Mouse (Mus musculus) heart, adult 11 months (tissue): Measurements from ENCODE around the gene Smurf1.

ENCODE experiments used
- DNase-seq: peaks from one replicate; pipeline ENCODE4 v3.0.0; 2022

Gene Smurf1

GRCm38 (mm10) chr5:144952592-144952991, 13.1 kb downstream of the Smurf1 start:
- DNase-seq: no peak

GRCm38 (mm10) chr5:144950428-144951051, 15.1 kb downstream of the Smurf1 start:
- DNase-seq: no peak

- DNase-seq: no peak
These were observed 15.8 kb downstream of the Smurf1 start for GRCm38 (mm10) chr5:144949856-144950255.

GRCm38 (mm10) chr5:144948422-144948821, 17.2 kb downstream of the Smurf1 start:
- no peak for DNase-seq

GRCm38 (mm10) chr5:144948002-144948401, 17.6 kb downstream of the Smurf1 start:
- no peak for DNase-seq

- peak; percentile 92 for DNase-seq
These were observed 19.6 kb downstream of the Smurf1 start for GRCm38 (mm10) chr5:144946032-144946431.

GRCm38 (mm10) chr5:144944932-144945331, 20.7 kb downstream of the Smurf1 start:
- DNase-seq: no peak

GRCm38 (mm10) chr5:144944370-144944769, 21.3 kb downstream of the Smurf1 start:
- no peak for DNase-seq

- peak; percentile 94 for DNase-seq
These were observed 22.3 kb downstream of the Smurf1 start for GRCm38 (mm10) chr5:144943346-144943745.

GRCm38 (mm10) chr5:144942431-144942830, 23.2 kb downstream of the Smurf1 start:
- DNase-seq: no peak

- no peak for DNase-seq
These were observed 24.7 kb downstream of the Smurf1 start for GRCm38 (mm10) chr5:144940904-144941303.

- no peak for DNase-seq
These were observed 28.3 kb downstream of the Smurf1 start for GRCm38 (mm10) chr5:144937304-144937703.

- no peak for DNase-seq
These were observed 32.2 kb downstream of the Smurf1 start for GRCm38 (mm10) chr5:144933486-144933885.

- no peak for DNase-seq
These were observed 33.8 kb downstream of the Smurf1 start for GRCm38 (mm10) chr5:144931841-144932240.

- peak; percentile 98 for DNase-seq
These were observed 36.6 kb downstream of the Smurf1 start for GRCm38 (mm10) chr5:144928856-144929713.

- no peak for DNase-seq
These were observed 39.4 kb downstream of the Smurf1 start for GRCm38 (mm10) chr5:144926275-144926674.

- DNase-seq: no peak
These were observed 42.3 kb downstream of the Smurf1 start for GRCm38 (mm10) chr5:144923351-144923750.

GRCm38 (mm10) chr5:144919790-144920189, 45.9 kb downstream of the Smurf1 start:
- DNase-seq: peak; percentile 86

GRCm38 (mm10) chr5:144919194-144919593, 46.5 kb downstream of the Smurf1 start:
- no peak for DNase-seq

GRCm38 (mm10) chr5:144918204-144918603, 47.4 kb downstream of the Smurf1 start:
- no peak for DNase-seq

- no peak for DNase-seq
These were observed 48.5 kb downstream of the Smurf1 start for GRCm38 (mm10) chr5:144917172-144917571.

GRCm38 (mm10) chr5:144915828-144916227, 49.8 kb downstream of the Smurf1 start:
- DNase-seq: peak; percentile 90

GRCm38 (mm10) chr5:144914433-144914906, 51.2 kb downstream of the Smurf1 start:
- peak; percentile 90 for DNase-seq

- DNase-seq: peak; percentile 92
These were observed 51.7 kb downstream of the Smurf1 start for GRCm38 (mm10) chr5:144913923-144914322.
